Mouse (Mus musculus): Measurements from ENCODE around the gene Hist1h1d. TPM values are rescaled to one million over a fixed set of nuclear protein-coding genes. Genes with fewer than 3 reads are reported as not detected.
A peak's percentile ranks its signal among the peaks of the same experiment; 100 is the strongest.
"Not testable (repeated sequence)": the region's sequence is repeated elsewhere in the genome, so short reads cannot be mapped to it uniquely, and the experiment has no call there.

Gene Hist1h1d
- polyA plus RNA-seq, 1 experiment: 0.04 TPM

GRCm38 (mm10) chr13:23536076-23536822, 16.8 kb upstream of the Hist1h1d start:
- H3K4me1 ChIP-seq (ENCODE audit: control insufficient read depth, insufficient read depth, low read length): peaks cover 4% of the 10 kb centered on the region; the same call in 1 of the 2 replicates
- H3K4me3 ChIP-seq (ENCODE audit: insufficient read depth, low read length): no peak overlapping the region
- TF ChIP-seq POLR2A (IDR thresholded peaks at IDR 0.05; ENCODE audit: extremely low read depth, insufficient read depth, low read length): no peak
- no peak for TF ChIP-seq CTCF (IDR thresholded peaks at IDR 0.05; ENCODE audit: extremely low read depth, insufficient read depth, low read length)
- no peak overlapping the region for H3K27ac ChIP-seq (ENCODE audit: insufficient read depth, low read length)

- Histone ChIP-seq H3K4me1 (ENCODE audit: control insufficient read depth, insufficient read depth, low read length) (peaks cover 4% of the 10 kb centered on the region; the same call in 1 of the 2 replicates), H3K27ac (ENCODE audit: insufficient read depth, low read length) (no peak overlapping the region), H3K4me3 (ENCODE audit: insufficient read depth, low read length) (no peak overlapping the region)
- TF ChIP-seq CTCF (IDR thresholded peaks at IDR 0.05; ENCODE audit: extremely low read depth, insufficient read depth, low read length): no peak
- no peak for TF ChIP-seq POLR2A (IDR thresholded peaks at IDR 0.05; ENCODE audit: extremely low read depth, insufficient read depth, low read length)
These were observed 15.9 kb upstream of the Hist1h1d start for GRCm38 (mm10) chr13:23537006-23537710.

GRCm38 (mm10) chr13:23538249-23538648, 14.8 kb upstream of the Hist1h1d start:
- no peak overlapping the region for H3K27ac ChIP-seq (ENCODE audit: insufficient read depth, low read length)
- H3K4me1 ChIP-seq (ENCODE audit: control insufficient read depth, insufficient read depth, low read length): peaks cover 4% of the 10 kb centered on the region; the same call in 1 of the 2 replicates
- no peak overlapping the region for H3K4me3 ChIP-seq (ENCODE audit: insufficient read depth, low read length)
- TF ChIP-seq CTCF (IDR thresholded peaks at IDR 0.05; ENCODE audit: extremely low read depth, insufficient read depth, low read length): no peak

GRCm38 (mm10) chr13:23539821-23540220, 13.2 kb upstream of the Hist1h1d start:
- H3K27ac ChIP-seq (ENCODE audit: insufficient read depth, low read length); H3K4me3 ChIP-seq (ENCODE audit: insufficient read depth, low read length); H3K4me1 ChIP-seq (ENCODE audit: control insufficient read depth, insufficient read depth, low read length): not testable (repeated sequence)

- no peak overlapping the region for H3K4me3 ChIP-seq (ENCODE audit: insufficient read depth, low read length)
- TF ChIP-seq POLR2A (IDR thresholded peaks at IDR 0.05; ENCODE audit: extremely low read depth, insufficient read depth, low read length): no peak
- TF ChIP-seq CTCF (IDR thresholded peaks at IDR 0.05; ENCODE audit: extremely low read depth, insufficient read depth, low read length): no peak
- H3K4me1 ChIP-seq (ENCODE audit: control insufficient read depth, insufficient read depth, low read length): no peaks in the 10 kb centered on the region
- no peak overlapping the region for H3K27ac ChIP-seq (ENCODE audit: insufficient read depth, low read length)
These were observed 11.6 kb upstream of the Hist1h1d start for GRCm38 (mm10) chr13:23541497-23541896.

GRCm38 (mm10) chr13:23542225-23542980, 10.7 kb upstream of the Hist1h1d start:
- H3K27ac ChIP-seq (ENCODE audit: insufficient read depth, low read length); H3K4me1 ChIP-seq (ENCODE audit: control insufficient read depth, insufficient read depth, low read length): not testable (repeated sequence)
- peak overlapping the region; percentile 23; the same call in 1 of the 2 replicates for H3K4me3 ChIP-seq (ENCODE audit: insufficient read depth, low read length)

- peak within 1 kb of the TSS; percentile 29 for H3K4me3 ChIP-seq (ENCODE audit: insufficient read depth, low read length)
- peak; percentile 73; the same call in 1 of the 2 replicates for TF ChIP-seq POLR2A (IDR thresholded peaks at IDR 0.05; ENCODE audit: extremely low read depth, insufficient read depth, low read length)
- H3K27ac ChIP-seq (ENCODE audit: insufficient read depth, low read length): not testable (repeated sequence)
These were observed 10.0 kb upstream of the Hist1h1d start, which contains the start of gene Hist1h2bh for GRCm38 (mm10) chr13:23542999-23543607. Hist1h2bh (minus strand) TSS chr13:23543392.

GRCm38 (mm10) chr13:23543965-23544786, 8.9 kb upstream of the Hist1h1d start, which contains the start of gene Hist1h3f:
Hist1h3f (plus strand) TSS chr13:23544052.
- peak within 1 kb of the TSS; percentile 55; the same call in 1 of the 2 replicates for H3K27ac ChIP-seq (ENCODE audit: insufficient read depth, low read length)
- TF ChIP-seq CTCF (IDR thresholded peaks at IDR 0.05; ENCODE audit: extremely low read depth, insufficient read depth, low read length) (no peak), POLR2A (IDR thresholded peaks at IDR 0.05; ENCODE audit: extremely low read depth, insufficient read depth, low read length) (peak; percentile 96)
- H3K4me1 ChIP-seq (ENCODE audit: control insufficient read depth, insufficient read depth, low read length): no peaks in the 10 kb centered on the region
- peak within 1 kb of the TSS; percentile 29 for H3K4me3 ChIP-seq (ENCODE audit: insufficient read depth, low read length)

More at GRCm38 (mm10) chr13:23542999-23543607, 10.0 kb upstream of the Hist1h1d start, which contains the start of gene Hist1h2bh:
- not testable (repeated sequence) for H3K4me1 ChIP-seq (ENCODE audit: control insufficient read depth, insufficient read depth, low read length)

- H3K4me1 ChIP-seq (ENCODE audit: control insufficient read depth, insufficient read depth, low read length); H3K27ac ChIP-seq (ENCODE audit: insufficient read depth, low read length): not testable (repeated sequence)
- peak overlapping the region; percentile 29 for H3K4me3 ChIP-seq (ENCODE audit: insufficient read depth, low read length)
These were observed 8.3 kb upstream of the Hist1h1d start for GRCm38 (mm10) chr13:23544787-23545120.

All from cortical plate, adult 2 months (tissue).